Mouse (Mus musculus) megakaryocyte, embryonic 14.5 days (primary cell): ENCODE measurements around the gene Sqstm1. TPM values are rescaled to one million over a fixed set of nuclear protein-coding genes. Genes with fewer than 3 reads are reported as not detected.

Experiments
- H3K27me3 ChIP-seq: replicated peaks from 2 replicates; pipeline ENCODE3; 2012; ENCODE audit warnings: inconsistent platforms
- H3K36me3 ChIP-seq: replicated peaks from 2 replicates; pipeline ENCODE3; 2012; ENCODE audit warnings: low read length, inconsistent platforms, mixed read lengths
- H3K4me1 ChIP-seq: 2 replicates; pipeline ENCODE4 v1.6.1; 2012; ENCODE audit warnings: inconsistent platforms
- H3K4me3 ChIP-seq: replicated peaks from 2 replicates; pipeline ENCODE3; 2012; ENCODE audit warnings: moderate library complexity, mild to moderate bottlenecking, inconsistent platforms
- H3K9me3 ChIP-seq: 2 replicates; pipeline ENCODE4 v1.6.1; 2012; ENCODE audit warnings: inconsistent platforms
- FLI1 ChIP-seq: IDR thresholded peaks from 2 replicates; pipeline ENCODE4 v1.6.1; 2012; ENCODE audit warnings: low read length, inconsistent platforms, mixed read lengths
- GATA1 ChIP-seq: IDR thresholded peaks from 3 replicates; pipeline ENCODE4 v1.6.1; 2012; ENCODE audit warnings: mixed read lengths, low read length, inconsistent platforms, borderline replicate concordance
- polyA plus RNA-seq: library from polyadenylated mRNA; stranded (reverse); fragments of >175 nt; gene quantifications from 2 replicates; pipeline ENCODE4 v1.2.3, GENCODE M21; 2012; ENCODE audit warnings: low replicate concordance; ENCODE audit not compliant: insufficient read depth

The Sqstm1 gene
- polyA plus RNA-seq, 1 experiment = 155 TPM

DNA sequence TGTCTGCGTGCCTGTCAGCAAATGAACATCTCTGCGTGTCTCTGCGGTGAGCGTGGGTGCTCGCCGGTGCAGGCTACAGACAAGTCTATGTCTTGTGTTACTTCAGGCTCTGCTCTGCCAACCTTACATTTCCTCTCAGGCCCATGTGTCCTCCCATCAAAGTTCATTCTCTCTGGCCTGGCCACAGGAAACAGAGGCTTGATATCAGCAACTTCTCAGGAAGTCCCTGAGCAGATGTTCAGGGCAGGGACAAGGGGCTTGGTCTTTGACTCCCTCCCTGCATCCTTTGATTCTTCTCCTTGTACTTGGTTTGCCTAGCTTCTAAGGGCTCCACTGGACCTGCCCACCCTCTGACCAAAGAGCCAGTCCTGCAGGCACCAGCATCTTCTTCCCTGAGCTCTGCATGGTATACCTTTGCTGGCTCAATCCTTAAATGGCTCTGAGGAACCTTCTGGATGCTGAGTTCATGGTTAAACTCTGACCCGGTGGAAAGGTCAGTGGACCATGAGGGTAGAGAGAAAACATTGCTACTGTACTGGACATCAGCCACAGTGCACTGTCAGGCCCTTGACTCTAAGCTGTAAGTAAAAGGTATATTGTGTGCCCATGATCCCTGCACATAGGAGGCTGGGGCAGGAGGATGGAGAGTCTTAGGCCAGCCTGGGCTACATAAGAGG, 29.7 kb upstream of the Sqstm1 start:
- Histone ChIP-seq H3K27me3 (peaks cover 4% of the 10 kb centered on the region), H3K9me3 (no peaks in the 10 kb centered on the region), H3K4me1 (peaks cover 74% of the 10 kb centered on the region), H3K4me3 (peak overlapping the region; percentile 87), H3K36me3 (peaks cover 5% of the 10 kb centered on the region)
- TF ChIP-seq GATA1 (no peak; the same call in 2 of the 3 replicates), FLI1 (peak; percentile 74)

DNA sequence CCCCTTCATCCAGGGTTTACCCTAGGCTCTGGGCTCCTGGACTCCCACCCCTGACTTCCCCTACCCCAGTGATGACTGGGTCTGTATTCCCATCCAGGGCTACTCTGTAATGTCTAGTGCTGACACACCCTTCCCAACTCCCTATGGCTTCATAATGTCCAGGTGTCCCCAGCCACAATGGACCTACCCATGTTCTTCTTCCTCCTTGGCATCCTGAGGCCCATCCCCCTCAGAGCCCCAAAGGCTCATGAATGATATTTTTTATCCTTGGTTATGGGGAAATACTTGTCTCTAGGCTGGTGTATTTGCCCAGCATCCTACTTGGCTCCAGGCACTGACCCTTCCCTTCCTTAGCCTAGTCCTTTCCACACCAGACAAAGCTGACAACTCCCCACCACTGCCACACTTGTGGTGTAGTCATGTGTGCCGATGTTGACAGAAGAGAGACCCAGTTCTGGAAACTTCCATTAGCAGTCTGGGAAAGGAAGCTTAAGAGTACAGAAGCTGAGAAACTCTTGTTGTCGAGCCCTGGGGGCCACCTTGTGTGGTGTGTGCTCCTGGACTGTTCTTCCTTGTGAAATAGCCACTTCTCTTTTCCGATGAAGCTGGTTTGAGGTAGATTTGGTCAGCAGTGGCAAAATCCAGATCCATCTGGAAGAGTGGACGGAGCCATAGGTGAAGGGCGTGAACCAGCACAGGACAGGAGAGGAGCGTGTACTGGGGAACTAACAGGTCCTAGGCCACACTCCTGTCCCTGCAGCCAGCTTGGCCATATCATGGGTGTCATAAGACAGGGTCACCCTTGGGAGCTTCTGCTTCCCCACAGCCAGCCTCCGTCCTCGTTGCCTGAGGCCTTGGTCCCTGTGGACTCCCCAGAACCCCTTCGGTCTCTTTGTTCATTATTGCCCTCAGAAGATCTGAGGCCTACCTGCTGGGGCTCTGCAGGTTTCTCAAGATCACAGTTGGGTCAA, 28.5 kb upstream of the Sqstm1 start:
- Histone ChIP-seq H3K4me3 (peak overlapping the region; percentile 95), H3K4me1 (peaks cover 72% of the 10 kb centered on the region), H3K36me3 (peaks cover 17% of the 10 kb centered on the region), H3K27me3 (peaks cover 4% of the 10 kb centered on the region), H3K9me3 (no peaks in the 10 kb centered on the region)
- TF ChIP-seq GATA1 = no peak
- no peak for TF ChIP-seq FLI1

DNA sequence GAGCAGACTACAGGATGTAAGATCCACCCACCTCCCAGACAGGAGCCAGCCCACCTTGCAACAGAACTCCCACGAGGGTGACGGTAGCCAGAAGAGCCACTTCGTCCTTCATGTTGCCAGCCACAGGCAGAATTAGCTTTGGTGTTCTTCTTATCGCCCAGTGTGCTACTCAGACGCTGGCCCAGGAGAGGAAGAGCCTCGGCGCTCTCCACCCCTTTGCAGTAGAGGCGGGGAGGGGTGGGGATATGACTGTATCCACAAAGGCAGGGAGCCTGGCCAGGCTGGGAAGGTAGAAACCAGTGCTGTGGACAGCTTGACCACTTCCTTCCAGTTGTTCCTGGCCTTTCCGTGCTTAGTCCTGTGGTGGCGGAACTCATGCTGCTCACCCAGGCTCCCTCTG, 27.7 kb upstream of the Sqstm1 start, which contains the start of gene Ltc4s:
Gene Ltc4s, minus strand, starts transcription at position 293 of the 400 bp plus-strand sequence.
- H3K27me3 ChIP-seq = peaks cover 4% of the 10 kb centered on the region
- no peak for TF ChIP-seq FLI1
- TF ChIP-seq GATA1 = no peak
- peaks cover 25% of the 10 kb centered on the region for H3K36me3 ChIP-seq

DNA sequence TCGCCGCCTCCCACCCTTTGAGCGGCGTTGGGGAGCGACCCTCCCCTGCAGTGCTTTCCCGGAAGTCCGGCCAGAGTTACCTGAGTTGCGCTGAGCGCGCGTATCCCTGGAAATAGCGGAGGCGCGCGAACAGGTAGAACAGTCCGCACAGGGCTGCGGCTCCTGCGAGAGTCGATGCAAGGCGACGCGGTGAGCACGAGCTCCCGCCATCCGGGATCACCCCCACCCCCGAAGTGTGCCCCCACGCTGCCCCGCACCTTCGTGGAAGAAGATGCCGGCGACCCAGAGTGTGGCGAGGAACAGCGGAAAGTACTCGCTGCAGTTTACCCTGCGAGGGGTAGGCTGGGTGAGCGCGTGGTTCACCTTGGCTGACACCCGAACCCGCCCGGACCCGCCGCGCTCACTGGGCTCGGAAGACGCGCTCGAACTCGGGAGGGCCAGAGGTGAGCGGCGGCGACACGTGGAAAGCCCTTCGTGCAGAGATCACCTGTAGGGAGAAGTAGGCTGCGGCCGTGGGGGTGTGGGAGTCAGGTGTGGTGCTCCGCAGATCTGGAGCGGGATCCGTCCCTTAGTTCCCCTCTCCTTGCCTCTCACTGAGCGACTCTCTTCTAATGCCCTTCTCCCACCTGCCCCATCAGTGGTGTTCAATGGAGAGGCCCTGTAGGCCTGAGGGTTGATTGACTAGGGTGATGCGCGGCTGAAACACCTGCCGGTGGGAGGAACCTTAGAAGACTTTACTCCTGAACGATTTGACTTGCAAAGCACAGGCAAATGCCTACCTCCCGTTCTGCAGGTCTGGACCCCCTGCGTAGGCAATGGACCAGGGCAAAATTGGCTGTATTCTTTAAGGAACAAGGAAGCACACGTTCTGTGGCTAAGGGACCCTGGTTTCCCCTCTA, 26.6 kb upstream of the Sqstm1 start:
- Histone ChIP-seq H3K4me3 (peak overlapping the region; percentile 95), H3K27me3 (peaks cover 4% of the 10 kb centered on the region), H3K36me3 (peaks cover 36% of the 10 kb centered on the region), H3K4me1 (peaks cover 73% of the 10 kb centered on the region), H3K9me3 (no peaks in the 10 kb centered on the region)
- TF ChIP-seq GATA1 = no peak
- TF ChIP-seq FLI1 = no peak

More for the DNA sequence above, 27.7 kb upstream of the Sqstm1 start, which contains the start of gene Ltc4s:
- Histone ChIP-seq H3K4me3 (peak within 1 kb of the TSS; percentile 95), H3K9me3 (no peaks in the 10 kb centered on the region), H3K4me1 (peaks cover 67% of the 10 kb centered on the region)

DNA sequence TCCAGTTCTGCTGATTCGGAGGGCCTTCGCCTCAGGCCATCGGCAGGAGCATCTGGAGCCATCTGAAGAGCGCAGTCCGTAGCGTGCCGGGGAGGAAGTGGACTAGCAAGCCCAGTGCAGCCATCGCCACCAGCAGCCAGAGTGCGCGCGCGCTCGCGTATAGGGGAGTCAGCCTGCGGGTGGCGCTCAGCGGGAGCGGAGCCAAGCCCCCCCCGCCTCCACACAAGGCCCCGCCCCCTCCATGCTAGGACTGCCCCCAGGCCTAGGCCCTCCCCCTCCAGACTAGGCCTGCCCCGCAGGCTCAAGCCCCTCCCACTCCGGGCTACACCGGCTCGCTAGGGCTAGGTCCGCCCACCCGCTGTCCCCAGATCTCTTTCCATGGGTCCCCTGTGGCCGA, 25.9 kb upstream of the Sqstm1 start:
- Histone ChIP-seq H3K4me1 (peaks cover 73% of the 10 kb centered on the region), H3K27me3 (peaks cover 4% of the 10 kb centered on the region), H3K9me3 (no peaks in the 10 kb centered on the region), H3K4me3 (peak overlapping the region; percentile 95), H3K36me3 (peaks cover 43% of the 10 kb centered on the region)
- TF ChIP-seq FLI1 (no peak), GATA1 (no peak)

DNA sequence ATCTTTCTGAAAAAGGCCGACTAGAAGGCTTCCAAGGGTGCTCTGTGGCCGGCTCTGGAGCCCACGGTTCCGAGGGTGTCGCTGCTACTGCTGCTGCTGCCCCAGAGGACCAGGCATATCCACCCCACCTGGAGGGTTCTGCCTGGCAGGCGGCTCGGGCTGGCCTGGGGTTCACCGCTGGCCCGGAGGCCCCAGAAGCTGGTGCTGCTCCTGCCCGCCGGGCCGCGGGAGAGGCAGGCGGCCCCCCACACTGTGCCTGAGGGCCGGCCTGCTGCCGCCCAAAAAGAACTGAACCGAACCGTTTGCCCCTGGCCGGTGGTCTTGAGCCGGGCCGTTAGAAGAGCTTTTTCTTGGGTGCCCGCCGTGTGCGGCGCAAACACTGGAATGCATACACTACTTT, 24.0 kb upstream of the Sqstm1 start:
- TF ChIP-seq FLI1 = no peak
- no peak for TF ChIP-seq GATA1
- Histone ChIP-seq H3K4me3 (no peak overlapping the region), H3K9me3 (no peaks in the 10 kb centered on the region), H3K36me3 (peaks cover 61% of the 10 kb centered on the region), H3K27me3 (peaks cover 4% of the 10 kb centered on the region), H3K4me1 (peaks cover 68% of the 10 kb centered on the region)

DNA sequence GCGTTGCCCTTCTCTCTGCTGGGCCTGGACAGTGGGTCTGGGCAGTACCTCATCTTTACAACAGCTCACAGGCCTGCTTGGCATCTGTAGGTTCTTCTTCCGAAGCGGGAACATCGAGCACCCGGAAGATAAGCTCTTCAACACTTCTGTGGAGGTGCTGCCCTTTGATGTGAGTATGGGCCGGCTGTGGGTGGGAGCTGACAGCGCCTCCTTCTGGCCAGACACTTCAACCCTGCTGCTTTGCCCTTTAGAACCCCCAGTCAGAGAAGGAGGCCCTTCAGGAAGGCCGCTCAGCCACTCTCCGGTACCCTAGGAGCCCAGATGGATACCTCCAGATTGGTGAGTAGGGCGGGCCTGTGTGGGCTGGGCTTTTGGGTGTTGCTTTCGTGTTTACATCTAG, 23.4 kb upstream of the Sqstm1 start:
- H3K9me3 ChIP-seq = no peaks in the 10 kb centered on the region
- H3K36me3 ChIP-seq = peaks cover 67% of the 10 kb centered on the region
- no peak overlapping the region for H3K4me3 ChIP-seq
- peaks cover 4% of the 10 kb centered on the region for H3K27me3 ChIP-seq
- peaks cover 68% of the 10 kb centered on the region for H3K4me1 ChIP-seq
- TF ChIP-seq GATA1 (no peak), FLI1 (no peak)

DNA sequence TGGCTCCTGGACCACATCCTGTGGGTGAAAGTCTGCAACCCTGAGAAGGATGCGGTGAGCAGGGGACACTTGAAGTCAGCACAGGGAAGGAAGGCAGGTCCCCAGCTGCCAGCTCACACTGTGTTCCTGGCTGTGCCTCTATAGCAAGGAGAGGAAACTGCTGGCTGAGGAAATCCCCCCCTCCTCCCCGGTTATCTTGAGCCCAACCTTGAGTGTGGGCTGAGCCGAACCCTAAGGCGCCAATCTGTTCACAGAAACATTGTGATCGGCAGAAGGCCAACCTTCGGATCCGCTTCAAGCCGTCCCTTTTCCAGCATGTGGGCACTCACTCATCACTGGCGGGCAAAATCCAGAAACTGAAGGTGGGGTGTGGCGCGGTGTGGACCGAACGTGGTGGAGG, 22.4 kb upstream of the Sqstm1 start:
- Histone ChIP-seq H3K27me3 (peaks cover 4% of the 10 kb centered on the region), H3K4me1 (peaks cover 68% of the 10 kb centered on the region), H3K4me3 (peak overlapping the region; percentile 28), H3K36me3 (peaks cover 74% of the 10 kb centered on the region), H3K9me3 (no peaks in the 10 kb centered on the region)
- TF ChIP-seq FLI1 (no peak), GATA1 (no peak)

DNA sequence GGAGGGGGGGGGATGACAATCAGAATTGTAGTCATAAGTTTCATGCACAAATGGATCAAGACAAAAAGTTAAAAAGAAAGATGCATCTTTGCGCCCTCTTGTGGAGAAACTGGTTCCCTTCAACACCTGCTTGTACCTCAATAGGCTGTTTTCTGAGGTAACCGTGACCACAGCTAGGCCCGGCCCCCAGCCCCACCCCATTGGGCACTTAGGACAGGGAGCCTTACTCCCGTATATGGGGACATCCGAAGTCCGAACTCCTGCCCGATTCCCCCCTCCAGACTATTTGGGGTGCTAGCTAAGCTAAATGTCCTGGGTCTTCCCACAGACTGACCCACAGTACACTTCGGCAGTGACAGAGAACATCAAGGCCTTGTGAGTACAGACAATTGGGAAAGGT, 20.8 kb upstream of the Sqstm1 start:
- no peak overlapping the region for H3K4me3 ChIP-seq
- H3K36me3 ChIP-seq = peaks cover 83% of the 10 kb centered on the region
- no peaks in the 10 kb centered on the region for H3K27me3 ChIP-seq
- peaks cover 68% of the 10 kb centered on the region for H3K4me1 ChIP-seq
- no peaks in the 10 kb centered on the region for H3K9me3 ChIP-seq
- TF ChIP-seq FLI1 = no peak
- TF ChIP-seq GATA1 = no peak
